Mouse (Mus musculus): ENCODE measurements at regions not wholly inside any gene's neighbourhood (a gene's known extent, or its start where the extent isn't known, plus 50 kb on each side); places are given as distances from the start of the nearest gene placed in this dataset.

- no peak for DNase-seq (ENCODE audit: low read depth, low spot score)
Observed at GRCm38 (mm10) chr1:138771307-138772011, 76.9 kb downstream of the Lhx9 start.

- no peak for DNase-seq (ENCODE audit: low read depth, low spot score)
Observed at GRCm38 (mm10) chr1:138762876-138763275, 85.5 kb downstream of the Lhx9 start.

- no peak for DNase-seq (ENCODE audit: low read depth, low spot score)
Observed at GRCm38 (mm10) chr1:138757777-138758176, 90.6 kb downstream of the Lhx9 start.

- no peak for DNase-seq (ENCODE audit: low read depth, low spot score)
Observed at GRCm38 (mm10) chr1:138733308-138733707, 113.4 kb upstream of the Nek7 start.

GRCm38 (mm10) chr1:138731008-138731407, 111.1 kb upstream of the Nek7 start:
- peak; percentile 52 for DNase-seq (ENCODE audit: low read depth, low spot score)

GRCm38 (mm10) chr1:138729089-138729699, 109.3 kb upstream of the Nek7 start:
- DNase-seq (ENCODE audit: low read depth, low spot score) = no peak

GRCm38 (mm10) chr1:138720728-138721127, 100.8 kb upstream of the Nek7 start:
- no peak for DNase-seq (ENCODE audit: low read depth, low spot score)

GRCm38 (mm10) chr1:138719297-138719696, 99.4 kb upstream of the Nek7 start:
- DNase-seq (ENCODE audit: low read depth, low spot score) = peak; percentile 27

- no peak for DNase-seq (ENCODE audit: low read depth, low spot score)
Observed at GRCm38 (mm10) chr1:138716991-138717390, 97.0 kb upstream of the Nek7 start.

GRCm38 (mm10) chr1:138715162-138715561, 95.2 kb upstream of the Nek7 start:
- no peak for DNase-seq (ENCODE audit: low read depth, low spot score)

GRCm38 (mm10) chr1:138709229-138709608, 89.3 kb upstream of the Nek7 start:
- no peak for DNase-seq (ENCODE audit: low read depth, low spot score)

GRCm38 (mm10) chr1:138708507-138709228, 88.7 kb upstream of the Nek7 start:
- DNase-seq (ENCODE audit: low read depth, low spot score) = no peak

- no peak for DNase-seq (ENCODE audit: low read depth, low spot score)
Observed at GRCm38 (mm10) chr1:138707913-138708312, 88.0 kb upstream of the Nek7 start.

GRCm38 (mm10) chr1:138703291-138703690, 83.3 kb upstream of the Nek7 start:
- DNase-seq (ENCODE audit: low read depth, low spot score) = no peak

GRCm38 (mm10) chr1:138689234-138689633, 69.3 kb upstream of the Nek7 start:
- DNase-seq (ENCODE audit: low read depth, low spot score) = no peak

- no peak for DNase-seq (ENCODE audit: low read depth, low spot score)
Observed at GRCm38 (mm10) chr1:138686746-138687145, 66.8 kb upstream of the Nek7 start.

GRCm38 (mm10) chr1:138683711-138684110, 63.8 kb upstream of the Nek7 start:
- DNase-seq (ENCODE audit: low read depth, low spot score) = no peak

GRCm38 (mm10) chr1:138681970-138682369, 62.0 kb upstream of the Nek7 start:
- DNase-seq (ENCODE audit: low read depth, low spot score) = no peak

- DNase-seq (ENCODE audit: low read depth, low spot score) = no peak
Observed at GRCm38 (mm10) chr1:138674199-138674598, 54.3 kb upstream of the Nek7 start.

Measured in mesoderm, embryonic 11.5 days (tissue).